Mouse (Mus musculus): ENCODE measurements around the gene Sox5. TPM values are rescaled to one million over a fixed set of nuclear protein-coding genes. Genes with fewer than 3 reads are reported as not detected.

Gene Sox5
- polyA plus RNA-seq, 1 experiment from 2014 or later: 29.7 TPM

DNA sequence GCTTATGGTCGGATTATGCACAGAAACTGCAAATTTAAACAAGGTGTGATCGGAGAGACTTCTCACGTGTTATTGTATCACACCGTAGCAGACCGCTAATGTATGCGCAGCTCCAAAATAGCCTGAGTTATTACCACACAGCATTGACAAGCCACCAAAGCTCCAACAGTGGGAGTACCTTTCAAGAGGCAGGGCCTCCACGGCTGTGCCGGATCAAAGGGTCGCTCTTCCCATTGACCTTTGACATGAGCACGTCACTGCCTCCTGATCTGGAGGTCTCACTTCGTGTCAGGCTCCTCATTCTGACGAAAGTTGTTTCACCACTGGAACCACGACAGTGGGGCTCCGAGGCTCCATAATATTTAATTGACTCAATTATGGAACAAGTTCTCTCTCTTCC, 24.4 kb downstream of the Sox5 start:
- Histone ChIP-seq H3K9me3 (ENCODE audit: control insufficient read depth, low read length) (no peaks in the 10 kb centered on the region), H3K36me3 (ENCODE audit: control insufficient read depth, insufficient read depth, low read length) (no peaks in the 10 kb centered on the region), H3K4me2 (ENCODE audit: low read length) (no peak overlapping the region), H3K4me1 (ENCODE audit: control insufficient read depth, insufficient read depth, low read length) (no peaks in the 10 kb centered on the region), H3K27me3 (ENCODE audit: control insufficient read depth, insufficient read depth, low read length) (no peaks in the 10 kb centered on the region), H3K27ac (replicated peaks; ENCODE audit: low read depth, low read length) (no peak overlapping the region), H3K9ac (replicated peaks; ENCODE audit: low read length) (no peak overlapping the region), H3K4me3 (replicated peaks; ENCODE audit: low read depth, low read length) (no peak overlapping the region)
- ATAC-seq (ENCODE audit: low FRiP score, low TSS enrichment) (no peak), DNase-seq (no peak)
- WGBS: 42% methylated on average over 14 of the region's 14 CpGs

GRCm38 (mm10) chr6:144756444-144756843, 25.3 kb downstream of the Sox5 start:
- ATAC-seq (ENCODE audit: low FRiP score, low TSS enrichment) (no peak), DNase-seq (no peak)
- H3K4me3 ChIP-seq (replicated peaks; ENCODE audit: low read depth, low read length): no peak overlapping the region
- no peaks in the 10 kb centered on the region for H3K36me3 ChIP-seq (ENCODE audit: control insufficient read depth, insufficient read depth, low read length)
- H3K4me1 ChIP-seq (ENCODE audit: control insufficient read depth, insufficient read depth, low read length): no peaks in the 10 kb centered on the region
- 95% methylated on average over 14 of the region's 14 CpGs for WGBS
- H3K9ac ChIP-seq (replicated peaks; ENCODE audit: low read length): no peak overlapping the region
- H3K4me2 ChIP-seq (ENCODE audit: low read length): no peak overlapping the region
- no peaks in the 10 kb centered on the region for H3K27me3 ChIP-seq (ENCODE audit: control insufficient read depth, insufficient read depth, low read length)
- no peak overlapping the region for H3K27ac ChIP-seq (replicated peaks; ENCODE audit: low read depth, low read length)
- H3K9me3 ChIP-seq (ENCODE audit: control insufficient read depth, low read length): no peaks in the 10 kb centered on the region

DNA sequence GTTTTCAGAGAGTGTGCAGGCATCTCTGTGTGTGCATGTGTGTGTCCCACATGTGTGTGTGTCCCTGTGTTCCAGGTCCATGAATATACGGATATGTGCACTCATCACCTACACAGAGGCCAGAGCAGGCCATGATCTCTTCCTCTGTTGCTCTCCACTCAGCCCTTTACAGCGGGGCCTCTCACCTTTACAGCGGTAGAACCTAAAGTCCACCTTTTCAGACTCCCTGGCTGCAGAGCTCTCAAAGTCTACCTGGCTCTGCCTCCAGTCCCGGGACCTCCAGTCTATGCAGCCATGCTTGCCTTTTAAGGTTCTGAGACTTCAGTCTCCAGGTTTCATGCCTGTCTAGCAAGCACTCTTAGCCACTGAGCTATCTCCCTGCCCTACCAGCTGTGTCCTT, 26.5 kb downstream of the Sox5 start:
- no peaks in the 10 kb centered on the region for H3K27me3 ChIP-seq (ENCODE audit: control insufficient read depth, insufficient read depth, low read length)
- no peak overlapping the region for H3K4me3 ChIP-seq (replicated peaks; ENCODE audit: low read depth, low read length)
- ATAC-seq (ENCODE audit: low FRiP score, low TSS enrichment) (no peak), DNase-seq (no peak)
- WGBS: 90% methylated on average over 4 of the region's 4 CpGs
- no peak overlapping the region for H3K4me2 ChIP-seq (ENCODE audit: low read length)
- H3K4me1 ChIP-seq (ENCODE audit: control insufficient read depth, insufficient read depth, low read length): no peaks in the 10 kb centered on the region
- H3K36me3 ChIP-seq (ENCODE audit: control insufficient read depth, insufficient read depth, low read length): no peaks in the 10 kb centered on the region
- no peaks in the 10 kb centered on the region for H3K9me3 ChIP-seq (ENCODE audit: control insufficient read depth, low read length)
- H3K27ac ChIP-seq (replicated peaks; ENCODE audit: low read depth, low read length): no peak overlapping the region
- H3K9ac ChIP-seq (replicated peaks; ENCODE audit: low read length): no peak overlapping the region

GRCm38 (mm10) chr6:144754366-144754765, 27.4 kb downstream of the Sox5 start:
- DNase-seq: no peak
- no peak overlapping the region for H3K27ac ChIP-seq (replicated peaks; ENCODE audit: low read depth, low read length)
- H3K9ac ChIP-seq (replicated peaks; ENCODE audit: low read length): no peak overlapping the region
- no peak for ATAC-seq (ENCODE audit: low FRiP score, low TSS enrichment)
- no peak overlapping the region for H3K4me2 ChIP-seq (ENCODE audit: low read length)
- H3K36me3 ChIP-seq (ENCODE audit: control insufficient read depth, insufficient read depth, low read length): no peaks in the 10 kb centered on the region
- no peaks in the 10 kb centered on the region for H3K4me1 ChIP-seq (ENCODE audit: control insufficient read depth, insufficient read depth, low read length)
- no peaks in the 10 kb centered on the region for H3K27me3 ChIP-seq (ENCODE audit: control insufficient read depth, insufficient read depth, low read length)
- no peak overlapping the region for H3K4me3 ChIP-seq (replicated peaks; ENCODE audit: low read depth, low read length)
- H3K9me3 ChIP-seq (ENCODE audit: control insufficient read depth, low read length): no peaks in the 10 kb centered on the region

DNA sequence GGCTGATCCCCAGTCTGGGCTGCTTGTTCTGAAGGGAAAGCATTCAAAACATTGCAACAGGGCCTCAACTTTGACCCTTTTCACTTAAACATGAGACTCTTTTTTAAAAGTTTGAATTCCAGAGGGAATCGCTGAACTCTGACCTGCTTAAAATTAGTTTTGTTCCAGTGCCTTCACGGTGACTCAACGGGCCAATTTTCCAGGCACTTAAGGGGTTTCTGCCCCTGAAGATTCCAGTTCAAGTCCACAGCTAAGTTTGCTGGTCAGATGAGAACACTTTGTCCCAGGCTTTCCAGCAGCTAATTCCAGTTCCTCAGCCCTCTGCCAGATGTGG, 27.8 kb downstream of the Sox5 start:
- no peak for DNase-seq
- no peak overlapping the region for H3K4me2 ChIP-seq (ENCODE audit: low read length)
- H3K4me1 ChIP-seq (ENCODE audit: control insufficient read depth, insufficient read depth, low read length): no peaks in the 10 kb centered on the region
- WGBS: 19% methylated on average over 3 of the region's 3 CpGs
- H3K4me3 ChIP-seq (replicated peaks; ENCODE audit: low read depth, low read length): no peak overlapping the region
- no peaks in the 10 kb centered on the region for H3K27me3 ChIP-seq (ENCODE audit: control insufficient read depth, insufficient read depth, low read length)
- no peaks in the 10 kb centered on the region for H3K36me3 ChIP-seq (ENCODE audit: control insufficient read depth, insufficient read depth, low read length)
- no peak overlapping the region for H3K9ac ChIP-seq (replicated peaks; ENCODE audit: low read length)
- no peak overlapping the region for H3K27ac ChIP-seq (replicated peaks; ENCODE audit: low read depth, low read length)
- ATAC-seq (ENCODE audit: low FRiP score, low TSS enrichment): no peak
- no peaks in the 10 kb centered on the region for H3K9me3 ChIP-seq (ENCODE audit: control insufficient read depth, low read length)

DNA sequence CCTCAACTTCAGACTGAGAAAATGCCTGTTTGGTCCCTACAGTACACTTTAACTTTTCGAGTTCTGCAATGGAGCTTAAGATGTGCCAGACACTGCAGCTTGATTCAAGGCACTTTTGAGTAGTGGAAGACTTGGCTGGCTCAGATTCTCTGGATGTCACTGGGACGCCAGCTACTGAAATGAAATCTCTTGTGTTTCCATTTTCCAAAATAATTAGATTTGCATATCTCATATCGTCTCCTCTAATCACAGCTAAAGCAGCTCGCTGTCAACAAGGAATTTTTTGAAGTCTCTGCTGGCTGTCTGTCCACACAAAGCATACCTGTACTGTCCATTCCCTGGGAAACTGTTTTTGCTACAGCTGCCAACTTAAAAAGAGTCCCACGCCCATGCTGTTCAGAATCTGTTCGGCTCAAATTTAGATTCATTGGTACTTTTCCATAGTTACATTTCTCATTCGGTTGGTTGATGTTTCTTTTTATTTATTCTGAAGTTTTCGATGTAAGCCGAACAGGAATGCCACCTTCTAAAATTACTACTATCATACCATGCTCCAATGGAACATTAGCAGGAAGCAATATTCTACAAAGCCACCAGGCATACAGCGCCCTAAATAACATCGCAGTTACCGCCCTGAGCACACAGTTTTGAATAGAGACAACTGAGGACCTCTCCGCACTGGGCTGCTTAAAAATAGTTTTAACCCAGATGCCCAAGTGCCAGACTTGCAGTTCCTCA, 28.4 kb downstream of the Sox5 start:
- ATAC-seq (ENCODE audit: low FRiP score, low TSS enrichment) (no peak), DNase-seq (no peak)
- Histone ChIP-seq H3K27ac (replicated peaks; ENCODE audit: low read depth, low read length) (no peak overlapping the region), H3K4me1 (ENCODE audit: control insufficient read depth, insufficient read depth, low read length) (no peaks in the 10 kb centered on the region), H3K27me3 (ENCODE audit: control insufficient read depth, insufficient read depth, low read length) (no peaks in the 10 kb centered on the region), H3K9ac (replicated peaks; ENCODE audit: low read length) (no peak overlapping the region), H3K9me3 (ENCODE audit: control insufficient read depth, low read length) (no peaks in the 10 kb centered on the region), H3K36me3 (ENCODE audit: control insufficient read depth, insufficient read depth, low read length) (no peaks in the 10 kb centered on the region), H3K4me3 (replicated peaks; ENCODE audit: low read depth, low read length) (no peak overlapping the region), H3K4me2 (ENCODE audit: low read length) (no peak overlapping the region)
- 73% methylated on average over 13 of the region's 13 CpGs for WGBS

- H3K27me3 ChIP-seq (ENCODE audit: control insufficient read depth, insufficient read depth, low read length): no peaks in the 10 kb centered on the region
- DNase-seq: no peak
- 78% methylated on average over 4 of the region's 4 CpGs for WGBS
Observed at GRCm38 (mm10) chr6:144751581-144751980, 30.2 kb downstream of the Sox5 start.

DNA sequence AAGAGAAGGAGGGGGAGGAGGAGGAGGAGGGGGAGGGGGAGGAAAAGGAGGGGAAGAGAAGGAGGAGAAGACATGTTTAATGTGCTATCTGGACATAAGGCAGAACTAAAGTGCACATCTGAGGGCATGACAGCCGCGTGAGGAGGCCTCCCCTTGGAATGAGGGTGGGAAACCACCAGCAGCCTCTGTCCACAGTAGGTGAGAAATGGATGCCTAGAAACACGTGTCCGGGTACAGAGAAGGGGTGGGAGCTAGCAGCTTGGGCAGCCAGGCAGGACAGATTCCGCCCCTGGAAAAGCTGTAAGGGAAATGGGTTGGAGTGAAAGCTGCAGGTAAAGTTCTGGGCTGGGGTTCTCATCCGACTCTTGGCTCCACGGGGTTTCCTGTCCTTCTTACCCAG, 31.6 kb downstream of the Sox5 start:
- H3K4me3 ChIP-seq (replicated peaks; ENCODE audit: low read depth, low read length): no peak overlapping the region
- DNase-seq: no peak
- H3K4me1 ChIP-seq (ENCODE audit: control insufficient read depth, insufficient read depth, low read length): no peaks in the 10 kb centered on the region
- 66% methylated on average over 7 of the region's 7 CpGs for WGBS
- H3K27me3 ChIP-seq (ENCODE audit: control insufficient read depth, insufficient read depth, low read length): no peaks in the 10 kb centered on the region
- H3K27ac ChIP-seq (replicated peaks; ENCODE audit: low read depth, low read length): no peak overlapping the region
- no peak for ATAC-seq (ENCODE audit: low FRiP score, low TSS enrichment)
- H3K4me2 ChIP-seq (ENCODE audit: low read length): no peak overlapping the region
- H3K9me3 ChIP-seq (ENCODE audit: control insufficient read depth, low read length): no peaks in the 10 kb centered on the region
- H3K9ac ChIP-seq (replicated peaks; ENCODE audit: low read length): no peak overlapping the region
- H3K36me3 ChIP-seq (ENCODE audit: control insufficient read depth, insufficient read depth, low read length): no peaks in the 10 kb centered on the region

More at GRCm38 (mm10) chr6:144751581-144751980, 30.2 kb downstream of the Sox5 start:
- Histone ChIP-seq H3K27ac (replicated peaks; ENCODE audit: low read depth, low read length) (no peak overlapping the region), H3K4me3 (replicated peaks; ENCODE audit: low read depth, low read length) (no peak overlapping the region), H3K9ac (replicated peaks; ENCODE audit: low read length) (no peak overlapping the region), H3K36me3 (ENCODE audit: control insufficient read depth, insufficient read depth, low read length) (no peaks in the 10 kb centered on the region), H3K4me2 (ENCODE audit: low read length) (no peak overlapping the region), H3K9me3 (ENCODE audit: control insufficient read depth, low read length) (no peaks in the 10 kb centered on the region), H3K4me1 (ENCODE audit: control insufficient read depth, insufficient read depth, low read length) (no peaks in the 10 kb centered on the region)
- no peak for ATAC-seq (ENCODE audit: low FRiP score, low TSS enrichment)

DNA sequence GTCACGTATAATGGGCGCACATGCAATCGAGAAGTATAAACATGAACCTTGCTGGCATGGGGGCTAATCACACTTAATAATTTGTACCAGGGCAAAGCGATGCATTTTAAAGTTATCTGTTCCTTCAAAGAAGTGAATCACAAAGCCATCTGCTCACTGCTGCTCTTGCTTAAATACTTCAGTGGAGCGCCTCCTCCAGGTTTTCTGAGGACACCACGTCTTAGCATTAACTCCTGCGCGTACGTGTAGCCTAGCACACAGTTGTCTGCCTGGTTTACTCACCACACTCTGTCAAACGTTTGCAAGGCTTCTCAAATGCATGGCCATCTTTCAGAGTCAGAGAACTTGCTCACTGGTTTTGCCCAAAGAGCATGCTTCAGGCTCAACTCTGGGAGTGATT, 35.3 kb downstream of the Sox5 start:
- Histone ChIP-seq H3K36me3 (ENCODE audit: control insufficient read depth, insufficient read depth, low read length) (no peaks in the 10 kb centered on the region), H3K4me3 (replicated peaks; ENCODE audit: low read depth, low read length) (no peak overlapping the region), H3K4me1 (ENCODE audit: control insufficient read depth, insufficient read depth, low read length) (no peaks in the 10 kb centered on the region), H3K27ac (replicated peaks; ENCODE audit: low read depth, low read length) (no peak overlapping the region), H3K27me3 (ENCODE audit: control insufficient read depth, insufficient read depth, low read length) (no peaks in the 10 kb centered on the region), H3K4me2 (ENCODE audit: low read length) (no peak overlapping the region), H3K9ac (replicated peaks; ENCODE audit: low read length) (no peak overlapping the region), H3K9me3 (ENCODE audit: control insufficient read depth, low read length) (no peaks in the 10 kb centered on the region)
- 96% methylated on average over 10 of the region's 10 CpGs for WGBS
- DNase-seq (no peak), ATAC-seq (ENCODE audit: low FRiP score, low TSS enrichment) (no peak)

All from midbrain, embryonic 14.5 days (tissue).